Mouse (Mus musculus) CD4-positive, CD25-positive, alpha-beta regulatory T cell (primary cell): Measurements from ENCODE around the gene 2700097O09Rik. TPM values are rescaled to one million over a fixed set of nuclear protein-coding genes. Genes with fewer than 3 reads are reported as not detected.

Source experiments
- polyA plus RNA-seq: library from polyadenylated mRNA; unstranded; fragments of 100-300 nt; shearing (Covaris generic); gene quantifications from one replicate; pipeline ENCODE4 v1.2.1, GENCODE M21; 2017

Gene 2700097O09Rik
- 16.3 TPM for polyA plus RNA-seq

GRCm38 (mm10) chr12:55079726-55080600 is at the start of gene 2700097O09Rik, which contains the start of gene Srp54a:
TSS of gene 2700097O09Rik (minus strand) at chr12:55080110.
TSS of gene Srp54a (plus strand) at chr12:55080262.

GRCm38 (mm10) chr12:55124242-55124641 is 44.3 kb upstream of the 2700097O09Rik start, which contains the start of gene Fam177a:
TSS of gene Fam177a (plus strand) at chr12:55124469.

GRCm38 (mm10) chr12:55013626-55014398 is 66.1 kb downstream of the 2700097O09Rik start, which contains the start of gene Baz1a:
TSS of gene Baz1a (minus strand) at chr12:55014348.

Other genes with a start within 250 kb of the 2700097O09Rik start
- 45.0 TPM for gene Cfl2, start 217.2 kb downstream of the 2700097O09Rik start, polyA plus RNA-seq
- gene Gm20403, start 93.6 kb downstream of the 2700097O09Rik start, polyA plus RNA-seq: 4.3 TPM
- gene Baz1a, start 65.8 kb downstream of the 2700097O09Rik start, polyA plus RNA-seq: 104 TPM
- gene Srp54a, start 152 bp upstream of the 2700097O09Rik start, polyA plus RNA-seq: 131 TPM
- gene Fam177a, start 44.4 kb upstream of the 2700097O09Rik start, polyA plus RNA-seq: 33.3 TPM
- 33.1 TPM for gene Srp54b, start 75.0 kb upstream of the 2700097O09Rik start, polyA plus RNA-seq
- not detected for gene 1700047I17Rik2, start 119.5 kb upstream of the 2700097O09Rik start, polyA plus RNA-seq
- 74.3 TPM for gene Srp54c, start 150.1 kb upstream of the 2700097O09Rik start, polyA plus RNA-seq
- 8.5 TPM for gene 1110008L16Rik, start 219.5 kb upstream of the 2700097O09Rik start, polyA plus RNA-seq
- 20.0 TPM for gene Ppp2r3c, start 222.9 kb upstream of the 2700097O09Rik start, polyA plus RNA-seq